Mouse (Mus musculus): ENCODE data around the gene Lipf.

The Lipf gene

GRCm38 (mm10) chr19:33960887-33961286, at the start of gene Lipf:
Lipf (plus strand) TSS chr19:33961187.
- DNase-seq (ENCODE audit: low read depth, low spot score) = no peak

DNA sequence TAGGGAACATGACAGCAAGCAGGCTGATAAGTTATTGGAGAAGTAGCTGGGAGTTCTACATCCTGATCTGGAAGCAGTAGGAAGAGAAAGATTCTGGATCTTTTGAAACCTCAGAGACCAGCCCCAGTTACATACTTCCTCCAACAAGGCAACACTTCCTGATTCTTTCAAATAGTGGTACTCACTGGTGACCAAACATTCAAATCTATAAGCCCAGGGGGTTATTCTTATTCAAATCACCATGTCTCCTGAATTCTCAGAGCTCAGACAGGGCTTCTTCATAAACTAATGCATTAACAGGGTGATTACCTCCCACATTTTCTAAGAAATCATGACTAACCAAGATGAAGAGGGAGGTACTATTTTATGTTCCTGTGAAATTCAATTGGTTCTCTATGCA, 36.9 kb upstream of the Lipf start:
- DNase-seq (ENCODE audit: low read depth, low spot score) = no peak

DNA sequence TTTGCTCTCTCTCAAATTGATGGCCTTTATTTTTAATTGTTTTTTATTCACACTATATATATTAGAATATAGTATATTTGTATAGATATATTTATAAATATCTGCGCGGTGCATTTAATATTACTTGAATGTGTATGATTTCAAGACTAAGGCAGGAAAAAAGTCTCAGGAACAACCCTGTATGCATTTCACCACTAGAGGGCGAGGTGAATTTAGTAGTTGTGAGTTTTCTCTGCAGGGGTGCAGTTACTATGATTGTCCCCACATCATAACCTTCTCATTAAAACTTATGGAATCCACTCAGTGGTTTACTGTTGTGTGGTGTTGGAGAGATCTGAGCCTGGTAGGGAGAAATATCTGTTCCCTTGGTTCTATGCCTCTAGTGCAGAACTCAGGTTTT, 18.0 kb downstream of the Lipf start:
- peak; percentile 17 for DNase-seq (ENCODE audit: low read depth, low spot score)

GRCm38 (mm10) chr19:33983043-33983442, 22.1 kb downstream of the Lipf start:
- DNase-seq (ENCODE audit: low read depth, low spot score) = no peak

- no peak for DNase-seq (ENCODE audit: low read depth, low spot score)
Observed at GRCm38 (mm10) chr19:34008002-34008401, 47.0 kb downstream of the Lipf start, which contains the start of gene Lipk. Lipk (plus strand) TSS chr19:34008290.

DNA sequence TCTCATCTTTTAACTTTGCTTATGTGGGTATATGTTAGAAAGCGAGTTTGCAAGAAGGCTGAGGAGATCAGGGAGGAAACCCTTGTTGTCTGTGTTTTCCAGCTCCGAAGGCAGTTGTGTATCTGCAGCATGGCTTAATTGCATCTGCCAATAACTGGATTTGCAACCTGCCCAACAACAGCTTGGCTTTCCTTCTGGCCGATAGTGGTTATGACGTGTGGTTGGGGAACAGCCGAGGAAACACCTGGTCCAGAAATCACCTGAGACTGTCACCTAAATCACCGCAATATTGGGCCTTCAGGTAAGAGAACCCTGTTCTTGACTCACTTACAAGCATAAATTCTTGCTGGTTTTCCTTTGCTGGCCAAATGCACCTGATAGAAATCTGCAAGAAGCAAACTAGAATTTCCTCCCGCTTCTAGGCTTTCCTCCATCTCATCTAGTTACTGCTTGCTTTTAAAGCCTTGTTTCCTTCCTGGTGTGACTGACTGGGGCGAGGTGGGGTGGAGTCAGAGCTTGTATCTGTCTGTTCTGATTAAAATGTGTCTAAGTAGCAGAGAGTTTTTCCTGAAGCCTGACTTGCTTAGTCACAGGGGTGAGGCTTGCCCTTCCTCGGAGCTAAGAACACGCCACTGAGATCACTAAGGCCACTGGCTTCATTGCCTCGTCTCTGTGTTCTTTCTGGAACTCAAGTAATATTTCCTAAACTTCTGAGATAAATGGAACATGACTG, 60.6 kb downstream of the Lipf start:
- DNase-seq (ENCODE audit: low read depth, low spot score) = no peak

GRCm38 (mm10) chr19:34022759-34023158, 61.8 kb downstream of the Lipf start:
- peak; percentile 14 for DNase-seq (ENCODE audit: low read depth, low spot score)

All from forelimb bud, embryonic 11.5 days (tissue).